Comparison of ENCODE assay signal across 15 mouse cellular contexts in the genomic region with DNA sequence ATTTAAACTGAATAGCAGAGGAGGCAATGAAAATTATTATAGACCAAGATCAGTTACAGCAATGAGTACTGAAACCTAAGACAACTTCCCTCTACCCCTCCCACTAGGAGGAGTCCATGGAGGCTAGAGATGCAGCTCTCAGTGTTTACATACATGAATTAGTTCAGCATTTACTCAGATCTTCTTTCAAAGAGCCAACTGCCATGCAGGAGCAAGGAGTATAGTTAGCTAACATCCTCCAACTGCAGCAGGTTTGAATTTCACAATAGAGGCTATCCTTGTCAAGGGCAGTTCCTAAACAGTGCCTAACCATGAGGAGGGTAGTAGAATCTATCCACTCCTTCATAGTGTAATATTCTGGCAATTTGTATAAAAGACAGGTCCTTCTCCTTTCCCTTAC. TPM values are rescaled to one million over a fixed set of nuclear protein-coding genes. Genes with fewer than 3 reads are reported as not detected.
"Had no signal": no experiment of that assay in that cellular context is flagged by ENCODE, and none has a peak within 500 bp of the region (broad histone marks: within the 10 kb centered on the region; RNA-seq: fewer than 3 reads in every experiment).

No protein-coding gene starts in this region.

- H3K9me3 ChIP-seq: limb, embryonic 15.5 days; liver, embryonic 12.5 days; midbrain, embryonic 12.5 days had no signal

- H3K4me1 ChIP-seq: limb, embryonic 15.5 days; liver, embryonic 12.5 days; midbrain, embryonic 12.5 days had no signal

- H3K27me3 ChIP-seq: limb, embryonic 15.5 days; liver, embryonic 12.5 days; midbrain, embryonic 12.5 days had no signal

- DNase-seq: kidney, adult 2 months; kidney, postnatal 14 days; layer of hippocampus, adult 9-11 months; layer of hippocampus, postnatal 36 days; lung, embryonic 14.5 days; lung, postnatal 10 days; lung, postnatal 4 days; right cerebral cortex, postnatal 25 days; thymus, postnatal 4 days had no signal

- H3K4me2 ChIP-seq: limb, embryonic 15.5 days; liver, embryonic 12.5 days; lung, embryonic 14.5 days; midbrain, embryonic 12.5 days had no signal

- ATAC-seq: liver, embryonic 12.5 days; midbrain, embryonic 16.5 days had no signal

- H3K4me3 ChIP-seq: limb, embryonic 15.5 days; liver, embryonic 12.5 days; midbrain, embryonic 12.5 days had no signal

- H3K27ac ChIP-seq: limb, embryonic 15.5 days; liver, embryonic 12.5 days; midbrain, embryonic 12.5 days; stomach, postnatal 0 days had no signal

- H3K9ac ChIP-seq: limb, embryonic 15.5 days; liver, embryonic 12.5 days; lung, embryonic 14.5 days; midbrain, embryonic 12.5 days had no signal

- H3K36me3 ChIP-seq: limb, embryonic 15.5 days; liver, embryonic 12.5 days; midbrain, embryonic 12.5 days had no signal

RNA-seq across cellular contexts. Expression of gene Zfyve9, which starts 12.1 kb away (rescaled TPM):
- total RNA-seq: megakaryocyte-erythroid progenitor cell, adult 5-6 weeks had no signal

RNA-seq across cellular contexts. Expression of gene 3110021N24Rik, which starts 49.1 kb away (rescaled TPM):
- total RNA-seq: megakaryocyte-erythroid progenitor cell, adult 5-6 weeks had no signal
